Comparison of ENCODE assay signal across 13 mouse cellular contexts in genomic region chr10:43120688-43121450, GRCm38 (mm10). TPM values are rescaled to one million over a fixed set of nuclear protein-coding genes. Genes with fewer than 3 reads are reported as not detected.
DNase-seq lines count a peak whose midpoint lies in the region; TF ChIP-seq lines count a peak whose summit lies in the region.
"Had no signal": no experiment of that assay in that cellular context is flagged by ENCODE, and none has a peak within 500 bp of the region (broad histone marks: within the 10 kb centered on the region; RNA-seq: fewer than 3 reads in every experiment).

No protein-coding gene starts in this region.

- H3K4me3 ChIP-seq in layer of hippocampus, adult 2 months, result no peak overlapping the region
- H3K4me3 ChIP-seq in MEL (ENCODE audit: control insufficient read depth in 1 of 2, insufficient read depth in 1 of 2, low read depth in 2 of 2, low read length in 2 of 2), result no peak overlapping the region
- H3K4me3 ChIP-seq in embryonic facial prominence, embryonic 10.5 days, result no peak overlapping the region
- H3K4me3 ChIP-seq: embryonic facial prominence, embryonic 13.5 days; stomach, embryonic 15.5 days had no signal

- TF ChIP-seq EP300 in MEL (IDR thresholded peaks at IDR 0.05; ENCODE audit: low read depth in 1 of 2, low read length in 2 of 2), result peak; percentile 91 to 96

- H3K4me1 ChIP-seq in MEL (ENCODE audit: control insufficient read depth in 1 of 2, insufficient read depth in 2 of 2, low read length in 2 of 2), result peaks cover 5 to 14% of the 10 kb centered on the region in 2 experiments; a peak in 3 of 4 replicates
- H3K4me1 ChIP-seq in embryonic facial prominence, embryonic 10.5 days, result peaks cover 55% of the 10 kb centered on the region
- H3K4me1 ChIP-seq: stomach, embryonic 15.5 days had no signal

- TF ChIP-seq RAD21 in MEL (IDR thresholded peaks at IDR 0.05; ENCODE audit: low read depth, low read length), result no peak

- no peak overlapping the region for H3K9ac ChIP-seq in MEL (ENCODE audit: control insufficient read depth, low read depth, low read length, poor library complexity, severe bottlenecking)
- H3K9ac ChIP-seq: embryonic facial prominence, embryonic 13.5 days; hindbrain, embryonic 14.5 days; stomach, embryonic 15.5 days had no signal

- H3K27ac ChIP-seq in layer of hippocampus, adult 2 months, result peak overlapping the region; percentile 46; the same call in 1 of the 2 replicates
- no peak overlapping the region for H3K27ac ChIP-seq in MEL (ENCODE audit: control insufficient read depth, low read depth, low read length)
- H3K27ac ChIP-seq in embryonic facial prominence, embryonic 10.5 days (replicated peaks), result no peak overlapping the region
- H3K27ac ChIP-seq: embryonic facial prominence, embryonic 13.5 days; hindbrain, embryonic 14.5 days; stomach, embryonic 15.5 days had no signal

- no peak for TF ChIP-seq CTCF in layer of hippocampus, adult 2 months (conservative IDR thresholded peaks at IDR 0.05)
- TF ChIP-seq CTCF in MEL (IDR thresholded peaks at IDR 0.05 in 2 of 3, conservative IDR thresholded peaks at IDR 0.05 in 1 of 3; ENCODE audit: control insufficient read depth in 1 of 3, insufficient read depth in 1 of 3, low read depth in 2 of 3, low read length in 3 of 3, poor library complexity in 1 of 3, severe bottlenecking in 1 of 3), result no peak

- no peak for TF ChIP-seq POLR2A in MEL (IDR thresholded peaks at IDR 0.05; ENCODE audit: control insufficient read depth in 1 of 2, insufficient read depth in 1 of 2, low read depth in 1 of 2, low read length in 2 of 2, poor library complexity in 1 of 2)

- no peaks in the 10 kb centered on the region for H3K9me3 ChIP-seq in MEL (replicated peaks; ENCODE audit: insufficient read depth, low read length)
- no peaks in the 10 kb centered on the region for H3K9me3 ChIP-seq in embryonic facial prominence, embryonic 10.5 days
- H3K9me3 ChIP-seq: embryonic facial prominence, embryonic 13.5 days; stomach, embryonic 15.5 days had no signal

- 28% methylated on average over 8 of the region's 8 CpGs for WGBS in embryonic facial prominence, embryonic 10.5 days

- DNase-seq in layer of hippocampus, adult 2 months (ENCODE audit: low spot score in 2 of 2), result no peak
- no peak for DNase-seq in layer of hippocampus, postnatal 25 days (ENCODE audit: extremely low spot score in 1 of 2, low spot score in 1 of 2)
- DNase-seq in MEL (ENCODE audit: low read depth, low spot score) (peak; percentile 79), NIH3T3 (ENCODE audit: low read depth) (peak; percentile 6)
- DNase-seq in embryonic facial prominence, embryonic 10.5 days (ENCODE audit: low spot score), result peak; percentile 36
- no peak for DNase-seq in left cerebral cortex, adult 9 months (ENCODE audit: low spot score in 2 of 2)
- no peak for DNase-seq in adrenal gland, postnatal 25 days
- DNase-seq: cerebellum, adult 18-20 months; kidney, adult 2 months; left cerebral cortex, postnatal 4 days had no signal

- peaks cover 0 to 12% of the 10 kb centered on the region in 2 experiments; a peak in 2 of 4 replicates for H3K36me3 ChIP-seq in MEL (ENCODE audit: control insufficient read depth in 1 of 2, insufficient read depth in 2 of 2, low read length in 2 of 2)
- H3K36me3 ChIP-seq in embryonic facial prominence, embryonic 10.5 days (replicated peaks), result peaks cover 6% of the 10 kb centered on the region; the same call in 1 of the 2 replicates
- H3K36me3 ChIP-seq: embryonic facial prominence, embryonic 13.5 days; stomach, embryonic 15.5 days had no signal

- no peaks in the 10 kb centered on the region for H3K27me3 ChIP-seq in MEL (ENCODE audit: control insufficient read depth in 1 of 2, insufficient read depth in 2 of 2, low read length in 2 of 2)
- no peaks in the 10 kb centered on the region for H3K27me3 ChIP-seq in embryonic facial prominence, embryonic 10.5 days (replicated peaks; ENCODE audit: low read depth, poor library complexity, severe bottlenecking)
- H3K27me3 ChIP-seq: embryonic facial prominence, embryonic 13.5 days; stomach, embryonic 15.5 days had no signal

- H3K79me2 ChIP-seq in MEL (ENCODE audit: control insufficient read depth, insufficient read depth, low read length, poor library complexity), result no peaks in the 10 kb centered on the region

TF ChIP-seq in MEL, 35 proteins besides CTCF, POLR2A, EP300 and RAD21:
- TF ChIP-seq MAX (IDR thresholded peaks at IDR 0.05; ENCODE audit: low read length) (no peak), CHD2 (IDR thresholded peaks at IDR 0.05; ENCODE audit: low read length) (no peak), POLR2AphosphoS2 (IDR thresholded peaks at IDR 0.05; ENCODE audit: low read length) (no peak), POLR2AphosphoS5 (IDR thresholded peaks at IDR 0.05; ENCODE audit: borderline replicate concordance, low read depth, low read length) (no peak), GATA1 (IDR thresholded peaks at IDR 0.05; ENCODE audit: low read depth, low read length) (peak; percentile 91), CHD1 (IDR thresholded peaks at IDR 0.05; ENCODE audit: low read depth, low read length) (no peak), TCF12 (IDR thresholded peaks at IDR 0.05; ENCODE audit: low read depth, low read length) (peak; percentile 96), MAFK (IDR thresholded peaks at IDR 0.05; ENCODE audit: borderline replicate concordance, low read depth, low read length) (no peak; the same call in 1 of the 2 replicates), MXI1 (IDR thresholded peaks at IDR 0.05; ENCODE audit: low read depth, low read length) (0 out of 2 replicates have a peak, but pooled peaks have one; percentile 24), BHLHE40 (IDR thresholded peaks at IDR 0.05; ENCODE audit: borderline replicate concordance, low read depth, low read length) (no peak), RCOR1 (IDR thresholded peaks at IDR 0.05; ENCODE audit: low read depth, low read length) (peak; percentile 95), USF2 (IDR thresholded peaks at IDR 0.05; ENCODE audit: borderline replicate concordance in 1 of 2, insufficient read depth in 1 of 2, low read depth in 1 of 2, low read length in 2 of 2) (no peak), SIN3A (IDR thresholded peaks at IDR 0.05; ENCODE audit: low read length) (no peak; the same call in 1 of the 2 replicates), SMC3 (IDR thresholded peaks at IDR 0.05; ENCODE audit: low read depth, low read length) (no peak), ZC3H11A (IDR thresholded peaks at IDR 0.05; ENCODE audit: low read depth, low read length) (no peak), NRF1 (IDR thresholded peaks at IDR 0.05; ENCODE audit: insufficient read depth, low read depth, low read length, poor library complexity, severe bottlenecking) (no peak), ZNF384 (IDR thresholded peaks at IDR 0.05; ENCODE audit: low read depth, low read length) (peak; percentile 76), TAL1 (IDR thresholded peaks at IDR 0.05; ENCODE audit: low read length) (peak; percentile 98)
TF ChIP-seq in MEL: peak in this region for 6.

RNA-seq across cellular contexts. Expression of gene Sobp, which starts 53.5 kb away (rescaled TPM):
- 10 to 100 TPM; 83.3 to 83.8 TPM for total RNA-seq in layer of hippocampus, adult 2 months (2021)
- 10 to 100 TPM; 79.9 to 91.3 TPM for total RNA-seq in layer of hippocampus, postnatal 25 days (2021)
- total RNA-seq in MEL (2012; rRNA removed), result not detected in 2 replicates
- polyA plus RNA-seq in MEL (2012; ENCODE audit: insufficient read depth in 1 of 2, insufficient read length in 2 of 2, low read depth in 1 of 2, low replicate concordance in 2 of 2, missing spikeins in 1 of 2), result not detected
- 3.1 and 3.2 TPM in 2 replicates for polyA plus RNA-seq in embryonic facial prominence, embryonic 10.5 days (2016; fragmentation: Nextera tagmentation; extraction: Ambion mirVana)
- total RNA-seq in adrenal gland, postnatal 25 days (2021), result 6.2 and 6.3 TPM in 2 replicates

RNA-seq across cellular contexts. Expression of gene 9030612E09Rik, which starts 53.6 kb away (rescaled TPM):
- 1 to 10 TPM; 1.8 to 2.1 TPM for total RNA-seq in layer of hippocampus, adult 2 months (2021)
- 1 to 10 TPM; 1.5 to 1.7 TPM for total RNA-seq in layer of hippocampus, postnatal 25 days (2021)
- total RNA-seq in MEL (2012; rRNA removed), result not detected in 2 replicates
- not detected for polyA plus RNA-seq in MEL (2012; ENCODE audit: insufficient read depth in 1 of 2, insufficient read length in 2 of 2, low read depth in 1 of 2, low replicate concordance in 2 of 2, missing spikeins in 1 of 2)
- 0.80 and 1.4 TPM in 2 replicates for polyA plus RNA-seq in embryonic facial prominence, embryonic 10.5 days (2016; fragmentation: Nextera tagmentation; extraction: Ambion mirVana)
- total RNA-seq in adrenal gland, postnatal 25 days (2021), result 0.82 TPM in 1 of 2 replicates, not detected in the other

Comparison
In these comparisons a context has a peak if more than half of its experiments do, and no peak if none do; other contexts are left out.
1. DNase-seq: peak in MEL (single experiment), NIH3T3 (single experiment) and embryonic facial prominence, embryonic 10.5 days (single experiment); none in layer of hippocampus, adult 2 months (0 of 2), layer of hippocampus, postnatal 25 days (0 of 2), left cerebral cortex, adult 9 months (0 of 2) and adrenal gland, postnatal 25 days (single experiment).
2. RNA of gene Sobp, which starts 53.5 kb away (total RNA-seq): 79.9 to 91.3 TPM in layer of hippocampus, postnatal 25 days and 83.3 to 83.8 TPM in layer of hippocampus, adult 2 months; 6.2 to 6.3 TPM in adrenal gland, postnatal 25 days and not detected in MEL; every median in the first group is over 10 times any median in the second.